Mouse (Mus musculus): ENCODE measurements around the gene Spaca4.

DNA sequence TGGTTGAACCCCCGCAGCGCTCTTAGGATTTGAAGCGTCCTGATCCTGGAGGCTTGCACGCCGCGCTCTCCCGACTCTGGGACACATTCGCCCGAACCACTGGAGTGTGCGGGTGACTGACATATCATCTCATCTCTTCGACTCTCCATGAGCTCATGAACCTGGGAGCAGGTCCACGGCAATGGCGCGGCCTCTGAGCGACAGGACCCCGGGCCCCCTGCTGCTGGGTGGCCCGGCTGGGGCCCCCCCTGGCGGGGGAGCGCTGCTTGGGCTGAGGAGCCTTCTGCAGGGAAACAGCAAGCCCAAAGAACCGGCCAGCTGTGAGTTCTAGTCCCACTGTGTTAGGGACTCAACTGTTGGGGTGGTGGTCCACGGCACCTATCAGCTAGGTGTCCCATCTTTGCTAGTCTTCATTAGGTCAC, 20.2 kb downstream of the Spaca4 start:
- TF ChIP-seq MAFK (IDR thresholded peaks at IDR 0.05; ENCODE audit: insufficient read depth, low read depth, low read length) (no peak), HCFC1 (IDR thresholded peaks at IDR 0.05; ENCODE audit: borderline replicate concordance, insufficient read depth, low read length) (no peak), CHD2 (IDR thresholded peaks at IDR 0.05; ENCODE audit: low read depth, low read length) (no peak), ZC3H11A (IDR thresholded peaks at IDR 0.05; ENCODE audit: borderline replicate concordance, low read depth, low read length) (no peak)

Measured in ES-E14 (cell line).